Mouse (Mus musculus) cerebellum, adult 9-10 months (tissue): ENCODE results near the gene Zfp719.

ENCODE experiments used
- DNase-seq: peaks from one replicate; pipeline ENCODE4 v3.0.0; 2022

Zfp719 gene

GRCm38 (mm10) chr7:43608316-43608824 lies 29.0 kb downstream of the Zfp719 start:
- DNase-seq = no peak

GRCm38 (mm10) chr7:43613816-43614551 lies 34.6 kb downstream of the Zfp719 start:
- no peak for DNase-seq

- no peak for DNase-seq
These were observed 43.5 kb downstream of the Zfp719 start for GRCm38 (mm10) chr7:43622927-43623326.

- DNase-seq = no peak
These were observed 44.4 kb downstream of the Zfp719 start for GRCm38 (mm10) chr7:43623819-43624218.

- no peak for DNase-seq
These were observed 45.7 kb downstream of the Zfp719 start for GRCm38 (mm10) chr7:43625065-43625464.

- no peak for DNase-seq
These were observed 46.5 kb downstream of the Zfp719 start for GRCm38 (mm10) chr7:43625794-43626422.

- DNase-seq = no peak
These were observed 54.5 kb downstream of the Zfp719 start for GRCm38 (mm10) chr7:43633940-43634339.

GRCm38 (mm10) chr7:43634500-43634899 lies 55.1 kb downstream of the Zfp719 start, which contains the start of gene Ceacam18:
Gene Ceacam18 (plus strand): TSS chr7:43634707.
- no peak for DNase-seq

GRCm38 (mm10) chr7:43636194-43636593 lies 56.8 kb downstream of the Zfp719 start:
- no peak for DNase-seq

GRCm38 (mm10) chr7:43637118-43637517 lies 57.7 kb downstream of the Zfp719 start:
- no peak for DNase-seq

- DNase-seq = no peak
These were observed 63.2 kb downstream of the Zfp719 start for GRCm38 (mm10) chr7:43642587-43642986.
